7 mouse cellular contexts compared by ENCODE assay signal in genomic region chr19:6140678-6141393, GRCm38 (mm10). TPM values are rescaled to one million over a fixed set of nuclear protein-coding genes. Genes with fewer than 3 reads are reported as not detected.
DNase-seq lines count a peak whose midpoint lies in the region; ATAC-seq lines count a peak whose summit lies in the region.

Gene Batf2 (plus strand): TSS chr19:6140983.

- under 1% methylated on average over 68 of the region's 68 CpGs for WGBS in embryonic facial prominence, embryonic 10.5 days
- WGBS in limb, embryonic 11.5 days, result under 1% methylated on average over 67 of the region's 68 CpGs
- under 1% methylated on average over 68 of the region's 68 CpGs for WGBS in midbrain, embryonic 14.5 days

- no peaks in the 10 kb centered on the region for H3K27me3 ChIP-seq in embryonic facial prominence, embryonic 10.5 days (replicated peaks; ENCODE audit: low read depth, poor library complexity, severe bottlenecking)
- H3K27me3 ChIP-seq in limb, embryonic 11.5 days (ENCODE audit: control insufficient read depth, insufficient read depth, low read length), result no peaks in the 10 kb centered on the region
- no peaks in the 10 kb centered on the region for H3K27me3 ChIP-seq in midbrain, embryonic 14.5 days (ENCODE audit: control insufficient read depth, insufficient read depth, low read length)

- peaks cover 29% of the 10 kb centered on the region for H3K36me3 ChIP-seq in embryonic facial prominence, embryonic 10.5 days (replicated peaks)
- 0 out of 2 replicates have a peak, but pooled peaks cover 2% of the 10 kb centered on the region for H3K36me3 ChIP-seq in limb, embryonic 11.5 days (ENCODE audit: control insufficient read depth, insufficient read depth, low read length)
- peaks cover 19% of the 10 kb centered on the region for H3K36me3 ChIP-seq in midbrain, embryonic 14.5 days (ENCODE audit: control insufficient read depth, insufficient read depth, low read length)

- peak; percentile 93 for DNase-seq in adrenal gland, postnatal 10 days
- peak; percentile 96 for DNase-seq in embryonic facial prominence, embryonic 10.5 days (ENCODE audit: low spot score)
- DNase-seq in heart, adult 11 months, result peak; percentile 99
- peak; percentile 93 for DNase-seq in kidney, adult 18-20 months
- peak; percentile 97 for DNase-seq in limb, embryonic 11.5 days (ENCODE audit: low spot score)
- DNase-seq in midbrain, embryonic 14.5 days, result peak; percentile 98
- DNase-seq in spleen, adult 18-20 months, result peak; percentile 86 to 88

- ATAC-seq in limb, embryonic 11.5 days (ENCODE audit: insufficient number of reproducible peaks, low FRiP score, low TSS enrichment, low read depth), result peak; percentile 92
- ATAC-seq in midbrain, embryonic 14.5 days (ENCODE audit: low FRiP score, low TSS enrichment), result peak; percentile 93

- H3K9me3 ChIP-seq in embryonic facial prominence, embryonic 10.5 days, result no peaks in the 10 kb centered on the region
- H3K9me3 ChIP-seq in limb, embryonic 11.5 days (ENCODE audit: control insufficient read depth, low read length), result no peaks in the 10 kb centered on the region
- H3K9me3 ChIP-seq in midbrain, embryonic 14.5 days (ENCODE audit: control insufficient read depth, low read length), result no peaks in the 10 kb centered on the region

- H3K4me2 ChIP-seq in limb, embryonic 11.5 days (ENCODE audit: low read depth, severe bottlenecking), result peak within 1 kb of the TSS; percentile 73
- H3K4me2 ChIP-seq in midbrain, embryonic 14.5 days (ENCODE audit: low read length), result peak within 1 kb of the TSS; percentile 80

- peak within 1 kb of the TSS; percentile 86 for H3K9ac ChIP-seq in limb, embryonic 11.5 days (ENCODE audit: low read length)
- peak within 1 kb of the TSS; percentile 83 for H3K9ac ChIP-seq in midbrain, embryonic 14.5 days (replicated peaks; ENCODE audit: low read length)

- peak within 1 kb of the TSS; percentile 99 for H3K27ac ChIP-seq in embryonic facial prominence, embryonic 10.5 days (replicated peaks)
- H3K27ac ChIP-seq in limb, embryonic 11.5 days (replicated peaks; ENCODE audit: low read depth, low read length), result peak within 1 kb of the TSS; percentile 93
- H3K27ac ChIP-seq in midbrain, embryonic 14.5 days (replicated peaks; ENCODE audit: low read depth, low read length), result peak within 1 kb of the TSS; percentile 98

- peak within 1 kb of the TSS; percentile 88 for H3K4me3 ChIP-seq in embryonic facial prominence, embryonic 10.5 days
- peak within 1 kb of the TSS; percentile 56 for H3K4me3 ChIP-seq in limb, embryonic 11.5 days (ENCODE audit: low read depth, low read length)
- H3K4me3 ChIP-seq in midbrain, embryonic 14.5 days (replicated peaks; ENCODE audit: low read depth, low read length), result peak within 1 kb of the TSS; percentile 53

- peaks cover 22% of the 10 kb centered on the region for H3K4me1 ChIP-seq in embryonic facial prominence, embryonic 10.5 days
- H3K4me1 ChIP-seq in limb, embryonic 11.5 days (ENCODE audit: control insufficient read depth, insufficient read depth, low read length), result peaks cover 7% of the 10 kb centered on the region
- peaks cover 11% of the 10 kb centered on the region for H3K4me1 ChIP-seq in midbrain, embryonic 14.5 days (ENCODE audit: control insufficient read depth, insufficient read depth, low read length)

RNA-seq across cellular contexts. Expression of gene Batf2, which starts in this region (rescaled TPM):
- 1 to 10 TPM in 1 of 2 experiments, under 1 TPM in 1; 0.57 to 1.6 TPM for total RNA-seq in adrenal gland, postnatal 10 days (2021)
- polyA plus RNA-seq in embryonic facial prominence, embryonic 10.5 days (2016; fragmentation: Nextera tagmentation; extraction: Ambion mirVana), result not detected in 2 replicates
- not detected in 2 replicates for polyA plus RNA-seq in limb, embryonic 11.5 days (2014; fragmentation: Nextera tagmentation; extraction: Ambion mirVana)
- polyA plus RNA-seq in midbrain, embryonic 14.5 days (2014; fragmentation: Nextera tagmentation; extraction: Ambion mirVana), result 0.25 TPM in 1 of 2 replicates, not detected in the other

Comparison
In these comparisons a context has a peak if more than half of its experiments do, and no peak if none do; other contexts are left out.
1. Peak in every context shown above with its lines: DNase-seq, ATAC-seq, H3K4me3 ChIP-seq and H3K27ac ChIP-seq.
2. Peak in DNase-seq, H3K4me3 ChIP-seq and H3K27ac ChIP-seq in embryonic facial prominence, embryonic 10.5 days; RNA of the gene not detected or under 1 TPM.
3. Peak in DNase-seq, ATAC-seq, H3K4me3 ChIP-seq, H3K27ac ChIP-seq, H3K9ac ChIP-seq and H3K4me2 ChIP-seq in limb, embryonic 11.5 days; RNA of the gene not detected or under 1 TPM.
4. Peak in DNase-seq, ATAC-seq, H3K4me3 ChIP-seq, H3K27ac ChIP-seq, H3K9ac ChIP-seq and H3K4me2 ChIP-seq in midbrain, embryonic 14.5 days; RNA of the gene not detected or under 1 TPM.